Mouse (Mus musculus): Measurements from ENCODE around the gene Htt.
A peak's percentile ranks its signal among the peaks of the same experiment; 100 is the strongest.

Gene Htt

DNA sequence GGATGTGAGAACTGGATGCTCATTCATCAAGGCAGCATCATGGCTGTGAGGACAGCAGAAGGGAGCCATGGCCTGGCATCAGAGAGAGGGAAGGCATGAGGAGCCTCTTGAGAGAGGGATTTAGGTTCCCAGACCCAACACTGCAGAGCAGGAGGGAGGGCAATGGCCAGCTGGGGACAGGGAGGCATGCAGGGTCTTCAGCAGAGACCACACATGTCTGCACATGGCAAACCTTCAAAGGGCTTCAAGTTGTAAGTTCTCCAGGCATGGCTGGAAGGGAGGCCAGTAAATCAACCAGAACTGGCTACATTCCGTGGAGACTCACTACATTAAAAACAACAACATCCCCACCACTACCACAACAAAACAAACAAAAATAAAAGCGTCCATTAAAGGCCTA, 169.6 kb downstream of the Htt start:
- DNase-seq (ENCODE audit: low spot score in 2 of 2) = no peak

DNA sequence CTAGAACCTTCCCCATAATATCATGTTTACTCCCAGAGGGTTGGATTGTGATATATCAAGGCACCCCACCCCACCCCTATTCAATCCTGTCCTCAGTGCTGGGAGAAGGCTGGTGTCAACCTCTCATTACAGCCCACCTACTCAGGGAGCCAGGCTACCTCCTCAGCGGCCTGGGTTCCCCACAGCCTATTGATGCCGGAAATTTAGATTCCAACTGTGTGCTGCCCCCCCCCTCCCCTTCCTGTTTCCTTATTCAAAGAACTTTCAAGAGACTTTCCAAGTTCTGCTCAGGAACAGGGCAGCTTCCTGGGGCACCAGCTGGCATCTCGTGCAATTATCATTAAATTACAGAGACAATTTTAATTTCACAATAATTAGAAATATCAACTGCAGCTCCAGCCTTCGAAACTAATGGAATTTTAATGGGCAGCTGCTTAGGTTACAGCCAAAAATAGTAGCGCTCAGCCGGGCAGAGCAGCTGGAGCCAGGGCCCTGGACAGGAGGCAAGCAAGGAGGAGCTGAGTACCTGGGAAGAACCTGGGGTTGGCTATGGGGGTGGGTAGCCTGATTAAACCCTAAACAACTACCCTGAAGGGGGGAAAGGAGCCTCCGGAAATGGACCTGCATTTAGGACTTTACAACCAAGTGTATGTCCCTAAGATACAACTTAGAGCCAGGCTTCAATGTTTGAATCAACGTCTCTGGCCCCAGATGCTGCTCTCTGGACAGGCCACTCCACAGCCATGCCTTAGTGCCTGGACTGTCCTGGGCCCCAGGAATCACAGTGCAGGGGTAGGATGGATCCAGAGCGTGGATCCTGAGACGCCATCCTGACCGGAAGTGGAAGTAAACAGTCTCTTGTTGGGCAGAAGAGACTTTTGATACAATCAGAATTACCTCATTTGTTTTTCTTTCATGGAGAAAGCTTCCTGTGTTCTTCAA, 170.2 kb downstream of the Htt start:
- DNase-seq (ENCODE audit: low spot score in 2 of 2) = no peak

DNA sequence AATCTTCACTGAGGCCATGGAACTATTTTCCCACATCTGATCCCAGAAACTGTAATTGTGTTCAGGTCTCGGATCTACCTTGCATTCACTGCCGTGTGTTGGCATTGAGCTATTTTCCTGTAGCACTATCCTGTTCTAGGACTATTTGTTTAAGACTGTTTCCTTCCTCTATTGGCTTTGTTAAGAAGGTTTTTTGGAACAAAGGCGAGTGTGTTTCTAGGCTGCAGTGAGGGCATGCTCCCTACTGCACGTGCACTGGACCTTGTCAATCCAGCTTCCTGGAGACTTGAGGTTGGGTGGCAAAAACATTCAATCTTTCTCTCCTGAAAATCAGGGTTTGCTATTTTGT, 170.9 kb downstream of the Htt start:
- no peak for DNase-seq (ENCODE audit: low spot score in 2 of 2)

DNA sequence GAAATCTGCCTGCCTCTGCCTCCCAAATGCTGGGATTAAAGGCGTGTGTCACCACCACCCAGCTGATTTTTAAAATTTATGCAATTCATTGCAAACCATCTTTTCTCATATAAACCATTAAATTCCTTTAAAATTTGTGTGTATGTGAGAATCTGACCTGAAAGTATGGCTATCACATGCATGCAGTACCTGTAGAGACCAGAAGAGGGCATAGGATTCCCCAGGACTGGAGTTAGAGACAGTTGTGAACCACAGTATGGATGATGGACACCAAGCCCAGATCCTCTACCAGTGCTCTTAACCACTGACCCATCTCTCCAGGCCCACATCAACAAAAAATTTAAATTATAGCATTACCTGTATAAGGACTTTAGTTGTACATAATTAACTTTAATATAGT, 171.9 kb downstream of the Htt start:
- DNase-seq (ENCODE audit: low spot score in 2 of 2) = no peak

DNA sequence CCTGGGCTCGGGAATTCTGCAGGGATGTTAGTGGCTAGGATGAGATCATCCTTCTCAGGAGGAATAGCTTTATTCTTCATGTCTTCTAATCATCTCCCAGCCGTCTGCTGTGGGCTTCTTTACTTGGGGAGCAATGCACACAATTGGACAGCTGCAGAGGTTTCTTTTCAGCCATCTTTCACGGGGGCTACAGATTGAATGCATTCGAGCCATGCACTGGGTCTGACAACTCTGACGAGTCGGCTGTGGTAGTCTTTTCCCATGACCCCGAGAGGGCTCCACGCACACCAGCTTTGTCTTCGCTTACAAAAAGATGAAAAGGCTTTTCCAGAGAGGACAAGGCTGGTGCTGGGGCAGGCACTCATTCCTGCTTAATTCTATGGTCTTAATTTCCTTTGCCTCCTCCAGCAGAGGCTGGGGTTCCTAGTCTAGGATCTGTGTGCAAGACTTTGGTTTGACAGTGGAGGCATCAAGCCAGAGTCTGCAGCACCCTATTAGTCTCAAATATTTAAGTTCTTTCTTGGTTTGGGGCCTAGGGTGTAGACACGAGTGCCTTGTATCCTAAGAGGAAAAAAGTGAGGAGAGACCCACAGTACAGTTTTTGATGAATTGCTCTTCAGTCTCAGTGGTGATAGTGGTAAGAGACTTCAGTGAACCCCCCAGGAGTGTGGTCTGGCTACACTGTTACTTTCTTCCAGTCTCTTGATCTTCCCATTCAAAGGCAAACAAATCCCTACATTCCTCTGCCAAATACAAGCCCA, 180.3 kb downstream of the Htt start:
- no peak for DNase-seq (ENCODE audit: low spot score in 2 of 2)

DNA sequence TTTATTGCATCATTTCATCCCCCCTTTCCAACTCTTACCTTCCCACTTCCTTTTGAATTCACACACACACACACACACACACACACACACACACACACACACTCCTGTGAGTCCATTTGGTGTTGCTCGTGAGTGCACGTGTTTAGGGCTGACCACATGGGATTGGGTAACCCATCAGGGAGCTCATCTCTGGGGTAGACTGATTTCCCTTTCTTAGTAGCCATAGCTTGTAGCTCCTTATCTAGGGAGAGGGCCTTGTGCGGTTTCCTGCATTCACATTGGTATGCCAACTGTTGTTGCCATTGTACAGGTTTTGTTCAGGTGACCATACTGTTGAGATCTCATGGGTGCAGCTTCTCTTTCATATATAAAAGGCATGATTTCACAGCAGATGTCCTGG, 181.9 kb downstream of the Htt start:
- DNase-seq (ENCODE audit: low spot score in 2 of 2) = no peak

DNA sequence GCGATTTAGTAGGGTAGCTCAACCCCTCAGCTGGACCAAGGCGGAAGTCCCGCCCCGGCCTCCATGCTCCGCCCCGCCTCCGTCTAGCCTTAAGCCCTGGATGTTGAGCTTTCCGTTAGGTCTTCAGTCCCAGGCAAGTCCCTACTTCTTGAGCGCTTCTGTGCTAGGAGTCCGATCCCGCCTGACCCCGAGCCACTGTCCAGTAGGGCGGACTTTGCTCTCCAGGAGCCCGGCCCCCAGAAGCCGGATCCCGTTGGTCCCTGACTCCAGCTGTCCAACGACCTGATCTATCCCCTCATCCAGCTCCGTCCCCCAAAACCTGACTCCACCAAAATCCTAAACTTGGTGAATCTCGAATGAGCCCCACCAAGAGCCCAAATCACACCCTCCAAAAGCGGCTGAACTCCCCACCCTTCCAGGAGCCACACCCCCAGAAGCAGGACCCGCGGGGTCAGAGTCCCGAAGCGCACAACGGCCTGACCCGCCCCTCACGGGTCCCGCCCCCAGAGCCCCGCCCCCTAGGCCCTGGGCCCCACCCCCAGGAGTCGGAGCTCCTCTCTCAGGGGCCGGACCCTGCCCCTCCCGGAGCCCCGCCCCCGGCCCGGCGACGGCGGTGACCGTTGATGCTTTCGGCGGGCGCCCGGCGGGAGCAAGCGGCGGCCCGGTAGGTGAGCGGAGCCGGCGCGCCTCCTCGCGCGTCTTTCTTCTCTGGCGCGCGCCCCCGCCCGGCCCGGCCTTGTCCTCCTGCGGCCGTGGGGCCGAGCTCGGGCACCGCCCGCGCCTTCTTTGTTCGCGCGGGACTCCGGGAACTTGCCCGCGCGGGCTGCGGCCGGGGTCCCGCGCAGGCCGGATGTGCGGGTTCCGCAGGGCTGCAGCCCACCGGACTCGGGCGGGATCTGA, 187.6 kb downstream of the Htt start, which contains the start of gene Rgs12:
Gene Rgs12 (plus strand): TSS at position 585 of the 900 bp plus-strand sequence.
- peak; percentile 25 to 32 for DNase-seq (ENCODE audit: low spot score in 2 of 2)

DNA sequence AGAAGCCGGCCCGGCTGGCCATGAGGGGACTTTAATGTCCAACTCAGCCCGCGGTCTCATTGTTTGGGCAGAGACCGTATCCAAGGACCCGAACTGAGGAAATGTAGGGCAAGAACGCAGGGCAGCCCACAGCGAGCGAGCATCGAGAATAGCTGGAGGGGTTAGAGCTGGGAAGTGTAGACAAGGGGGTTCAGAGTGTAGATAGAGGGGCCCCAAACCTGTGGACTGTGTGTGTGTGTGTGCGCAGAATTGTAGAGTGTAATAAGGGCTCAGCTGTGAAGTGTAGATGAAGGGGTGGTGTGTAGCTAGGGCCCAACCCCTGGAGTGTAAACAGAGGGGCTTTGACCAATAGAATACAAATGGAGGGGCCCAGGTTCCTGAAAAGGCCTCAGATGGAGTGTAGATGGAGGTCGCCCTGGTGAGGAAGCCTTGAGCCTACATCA, 188.2 kb downstream of the Htt start:
- no peak for DNase-seq (ENCODE audit: low spot score in 2 of 2)

DNA sequence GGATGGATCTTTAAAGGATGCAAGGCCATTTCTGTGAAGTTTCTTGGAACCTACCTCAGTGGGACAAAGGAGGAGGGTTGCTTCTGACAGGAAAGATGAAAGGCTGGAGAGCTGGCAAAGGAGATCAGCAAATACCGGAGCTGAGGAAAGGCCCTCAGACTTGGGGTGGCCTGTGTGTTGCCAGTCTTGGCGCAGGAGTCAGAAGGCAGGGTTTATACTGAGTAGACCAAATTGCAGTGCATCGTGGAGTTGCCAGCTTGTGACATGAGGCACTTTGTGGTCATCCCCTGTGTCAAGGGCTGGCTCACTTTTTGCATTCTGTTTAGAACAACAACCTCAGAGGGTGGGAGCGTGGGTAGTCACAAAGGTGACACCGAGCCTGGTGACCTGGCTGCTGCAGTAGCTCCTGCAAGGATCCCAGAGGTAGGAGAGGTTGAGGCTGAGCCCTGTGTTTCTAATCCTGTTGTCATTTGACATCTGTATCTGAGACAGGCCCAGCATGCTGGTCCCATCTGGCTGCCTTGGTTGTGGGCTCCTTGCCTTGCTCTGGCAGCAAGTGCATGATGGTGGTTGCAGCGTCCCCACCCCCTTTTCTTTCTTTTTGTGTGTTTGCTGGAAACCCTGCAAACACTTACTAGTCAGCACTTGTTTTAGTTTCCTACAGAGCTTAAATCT, 189.1 kb downstream of the Htt start:
- no peak for DNase-seq (ENCODE audit: low spot score in 2 of 2)

DNA sequence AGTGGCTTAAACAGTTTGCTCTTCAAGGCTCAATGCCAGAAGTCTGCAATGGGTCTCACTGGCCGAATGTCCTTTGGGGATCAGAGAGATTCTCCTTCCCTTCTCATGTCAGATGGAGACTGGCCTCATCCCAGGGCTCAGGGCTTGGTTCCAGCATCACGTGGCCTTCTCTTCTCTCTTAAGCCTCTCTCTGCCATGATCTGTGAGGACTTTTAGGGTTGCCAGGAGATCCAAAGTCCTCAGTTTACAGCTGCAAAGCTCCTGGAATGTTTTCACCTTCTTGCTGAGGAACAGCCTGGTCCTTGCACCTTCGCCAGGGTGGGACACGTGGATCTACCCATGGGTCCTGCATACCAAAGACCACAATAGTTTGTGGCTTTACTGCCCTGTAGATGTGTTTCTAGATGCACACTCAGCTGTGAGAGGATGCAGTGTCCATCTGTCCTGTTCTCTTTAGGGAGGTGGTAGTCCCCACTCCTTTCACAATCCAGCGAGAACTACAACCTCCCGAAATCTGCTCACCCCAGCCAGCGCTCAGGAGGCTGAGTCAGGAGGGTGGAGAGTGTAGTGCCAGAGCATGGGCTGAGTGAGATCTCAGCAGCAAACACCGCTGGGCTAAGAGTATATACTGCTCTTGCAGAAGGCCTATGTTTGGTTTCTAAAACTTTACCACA, 189.8 kb downstream of the Htt start:
- no peak for DNase-seq (ENCODE audit: low spot score in 2 of 2)

DNA sequence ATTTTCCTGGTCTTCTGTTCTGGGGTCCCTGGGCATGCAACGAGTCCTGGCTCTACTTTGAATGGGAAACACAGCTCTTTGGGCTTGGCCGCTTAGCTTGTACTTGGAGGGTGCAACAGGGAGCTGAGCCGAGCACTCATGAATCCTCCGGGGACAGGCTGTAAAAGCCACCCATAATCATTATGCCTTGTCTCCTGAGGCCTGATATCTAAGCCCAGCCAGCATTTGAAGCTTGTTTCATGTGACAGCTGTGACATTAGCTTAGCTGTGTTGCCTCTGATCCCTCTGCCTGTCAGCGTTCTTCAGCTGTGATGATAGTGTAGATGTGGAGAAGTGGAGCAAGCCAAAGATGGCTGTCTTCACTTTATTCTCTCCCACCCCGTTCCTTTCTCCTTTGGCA, 193.0 kb downstream of the Htt start:
- no peak for DNase-seq (ENCODE audit: low spot score in 2 of 2)

DNA sequence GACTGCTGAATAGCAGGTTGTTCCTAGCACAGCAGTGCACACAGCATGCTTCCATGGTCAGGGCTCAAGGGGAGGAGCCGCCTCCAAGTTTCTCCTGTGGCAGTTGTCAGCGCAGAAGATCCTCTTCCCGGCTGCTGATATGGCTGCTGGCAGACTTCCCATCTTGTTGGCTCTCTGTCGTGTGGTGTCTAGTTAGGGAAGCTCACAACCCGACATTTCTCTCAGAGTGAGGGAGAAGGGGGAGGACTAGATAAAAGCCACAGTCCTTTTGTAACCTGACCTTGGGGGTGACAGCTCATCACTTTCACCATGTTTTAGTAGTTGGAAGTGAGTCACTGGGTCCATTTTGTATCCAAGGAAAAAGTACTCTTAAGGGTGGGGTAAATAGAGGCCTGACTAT, 194.1 kb downstream of the Htt start:
- no peak for DNase-seq (ENCODE audit: low spot score in 2 of 2)

DNA sequence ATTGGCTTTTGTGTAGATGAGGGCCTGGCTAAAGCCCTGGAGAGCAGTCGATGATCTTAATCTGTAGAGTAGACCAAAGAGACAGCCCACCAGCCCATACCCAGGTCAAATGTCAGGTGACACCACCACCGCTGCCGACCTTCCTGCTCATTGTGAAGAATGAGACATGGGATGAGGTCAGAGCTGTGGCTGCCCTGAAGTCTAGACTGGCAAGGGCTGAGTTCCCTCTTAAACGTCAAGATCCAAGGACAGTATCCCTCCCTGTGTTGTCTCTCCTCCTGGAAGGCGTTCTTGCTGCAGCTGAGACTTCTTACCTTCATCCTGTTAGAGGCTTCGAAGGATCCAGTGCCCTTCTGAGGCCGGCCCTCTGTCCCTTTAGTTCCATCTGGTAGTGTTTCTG, 194.6 kb downstream of the Htt start:
- DNase-seq (ENCODE audit: low spot score in 2 of 2) = no peak

DNA sequence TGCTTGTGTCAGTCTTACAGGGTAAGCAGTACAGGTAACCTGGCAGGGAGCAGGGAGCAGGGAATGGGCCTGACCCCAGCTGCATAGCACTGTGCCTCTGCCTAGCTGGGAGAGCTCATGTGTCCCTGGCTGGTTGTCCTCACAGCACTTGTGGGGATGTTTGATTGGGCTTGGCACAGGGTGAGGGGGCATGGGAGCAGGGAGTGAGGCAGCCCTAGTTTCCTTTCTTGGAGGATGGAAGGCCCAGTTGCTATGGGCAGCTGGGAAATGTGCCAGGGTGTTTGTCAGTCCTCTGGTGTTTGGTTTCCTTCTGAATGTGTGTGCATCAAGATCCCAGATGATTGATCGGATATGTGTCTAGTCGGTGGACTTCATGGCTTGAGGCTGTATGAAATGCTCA, 195.5 kb downstream of the Htt start:
- peak in 1 of 2 experiments; percentile 34 for DNase-seq (ENCODE audit: low spot score in 2 of 2)

DNA sequence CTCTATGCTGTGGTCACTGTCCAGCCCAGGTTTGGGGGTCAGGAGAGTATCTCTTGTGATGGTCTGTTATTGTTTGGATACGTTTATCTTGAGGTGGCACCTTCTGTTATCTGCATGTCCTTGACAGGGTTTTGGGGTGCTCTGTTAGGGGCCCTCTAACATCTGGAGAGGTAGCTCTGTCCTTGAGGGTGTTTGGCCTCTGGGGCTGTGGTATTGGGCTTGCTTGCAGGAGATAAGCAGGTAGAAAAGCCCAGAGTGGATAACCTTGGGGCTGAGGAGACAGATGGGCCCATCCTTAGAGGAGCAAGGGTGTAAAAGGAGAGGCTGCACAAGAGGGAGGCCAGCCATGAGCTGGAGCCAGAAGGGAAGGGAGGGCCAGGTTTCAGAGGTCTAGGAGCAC, 198.5 kb downstream of the Htt start:
- DNase-seq (ENCODE audit: low spot score in 2 of 2) = no peak

Data from frontal cortex, postnatal 36 days (tissue).